Mouse (Mus musculus) forelimb bud, embryonic 11.5 days (tissue): ENCODE data around the gene Qtrt2.
A peak's percentile ranks its signal among the peaks of the same experiment; 100 is the strongest.

ENCODE experiments used
- DNase-seq: peaks from one replicate; pipeline ENCODE4 v3.0.0-alpha.2; 2012; ENCODE audit warnings: low read depth, low spot score

The Qtrt2 gene

DNA sequence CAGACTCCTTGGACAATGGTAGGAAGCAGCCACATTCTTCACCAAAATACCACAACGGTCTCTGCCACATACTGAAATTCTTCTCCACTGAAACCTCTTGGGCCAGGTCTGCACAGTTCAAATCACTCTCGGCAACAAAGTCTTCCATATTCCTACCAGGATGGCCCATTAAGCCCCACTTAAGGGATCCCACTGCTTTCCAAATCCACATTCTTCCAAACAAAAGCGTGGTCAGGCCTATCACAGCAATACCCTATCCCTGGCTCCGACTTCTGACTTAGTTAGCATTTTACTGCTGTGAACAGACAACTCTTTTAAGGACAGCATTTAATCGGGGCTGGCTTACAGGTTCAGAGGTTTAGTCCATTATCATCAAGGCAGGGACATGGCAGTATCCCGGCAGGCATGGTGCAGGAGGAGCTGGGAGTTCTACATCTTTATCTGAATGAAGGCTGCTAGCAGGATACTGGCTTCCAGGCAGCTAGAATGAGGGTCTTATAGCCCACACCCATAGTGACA lies at the start of gene Qtrt2:
Gene Qtrt2 (minus strand): TSS at position 469 of the 519 bp plus-strand sequence.
- no peak for DNase-seq

DNA sequence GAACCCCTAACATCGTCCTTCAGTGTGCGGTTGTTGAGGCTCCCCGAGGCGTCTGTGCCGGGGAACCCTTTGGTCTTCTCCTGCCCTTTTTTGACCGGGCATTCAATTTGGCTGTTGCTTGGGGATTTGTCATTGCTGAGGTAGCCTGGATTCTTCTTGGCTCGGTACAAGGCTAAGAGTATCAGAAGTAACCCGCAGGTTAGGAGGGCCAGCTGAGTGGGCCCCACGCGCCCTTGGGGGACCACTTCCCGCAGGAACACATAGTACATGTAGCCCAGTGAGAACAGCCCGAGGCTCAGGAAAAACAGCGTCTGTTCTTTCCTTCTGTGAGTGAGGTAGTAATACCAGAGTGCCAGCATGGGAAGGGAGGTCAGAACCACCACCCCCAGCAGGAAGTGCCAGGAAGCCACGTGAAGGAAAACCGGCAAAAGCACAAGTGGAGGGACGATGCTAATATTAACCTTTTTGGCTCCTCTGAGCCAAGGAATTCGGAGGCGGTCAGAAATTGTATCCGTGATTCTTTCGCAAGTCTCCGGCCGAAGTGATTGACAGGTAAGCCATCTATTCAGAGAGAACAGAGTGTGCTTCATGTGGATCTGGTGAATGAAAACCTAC lies 47.1 kb upstream of the Qtrt2 start:
- no peak for DNase-seq

DNA sequence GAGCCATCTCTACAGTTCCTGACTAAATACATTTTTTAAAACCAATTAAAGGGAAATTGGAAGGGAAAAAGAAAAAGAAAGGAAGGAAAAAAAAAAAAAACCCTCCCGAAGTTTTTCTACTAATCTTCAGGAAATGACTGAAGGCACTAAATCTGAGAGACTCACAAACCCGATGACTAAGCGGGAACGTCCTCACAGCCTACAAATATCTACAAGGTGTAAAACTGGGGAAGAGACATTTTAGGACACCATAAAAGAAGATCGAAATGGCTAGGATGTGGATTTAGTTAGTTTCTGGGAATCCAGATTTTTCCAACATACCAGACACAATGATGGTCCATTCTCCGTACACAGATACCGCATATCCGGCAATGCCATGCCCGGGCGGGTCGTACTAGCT lies 46.5 kb upstream of the Qtrt2 start:
- DNase-seq = no peak

DNA sequence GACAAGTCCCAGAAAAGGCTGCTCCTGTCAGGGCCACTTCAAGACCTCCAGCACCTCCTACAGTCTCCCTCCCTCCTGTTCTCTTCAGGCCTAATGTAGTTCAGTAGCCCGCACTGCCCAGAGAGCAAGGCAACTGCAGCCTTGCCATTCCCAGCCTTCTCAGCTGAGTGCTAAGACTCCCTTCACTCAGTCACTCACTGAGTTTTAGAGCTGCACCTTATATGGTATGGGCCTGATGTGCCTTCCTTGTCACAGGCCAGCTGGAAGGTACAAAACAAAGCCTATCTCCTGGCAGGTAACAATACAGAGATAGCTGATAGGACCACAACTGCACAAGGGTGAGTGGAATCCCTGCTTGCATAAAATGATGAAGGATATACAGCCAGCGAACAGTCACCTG lies 45.8 kb upstream of the Qtrt2 start:
- DNase-seq = no peak

DNA sequence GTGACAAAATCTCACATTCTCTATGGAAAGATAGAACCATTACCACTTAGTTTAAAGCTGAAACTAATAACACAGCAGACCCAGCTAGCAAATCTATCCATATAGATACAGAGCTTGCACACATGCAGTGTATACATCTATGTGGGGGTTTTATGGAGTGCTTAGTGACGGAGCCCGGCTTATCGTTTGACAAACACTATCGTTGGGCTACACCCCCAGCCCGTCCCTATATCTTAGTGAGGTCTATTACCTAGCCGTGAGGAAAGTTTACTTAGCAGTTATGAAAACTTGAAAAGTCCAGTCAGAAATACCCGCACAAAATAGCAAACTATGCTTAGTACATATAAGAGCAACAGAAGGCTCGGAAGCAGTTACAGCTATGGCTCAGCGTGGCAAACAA lies 45.1 kb upstream of the Qtrt2 start:
- DNase-seq = no peak

DNA sequence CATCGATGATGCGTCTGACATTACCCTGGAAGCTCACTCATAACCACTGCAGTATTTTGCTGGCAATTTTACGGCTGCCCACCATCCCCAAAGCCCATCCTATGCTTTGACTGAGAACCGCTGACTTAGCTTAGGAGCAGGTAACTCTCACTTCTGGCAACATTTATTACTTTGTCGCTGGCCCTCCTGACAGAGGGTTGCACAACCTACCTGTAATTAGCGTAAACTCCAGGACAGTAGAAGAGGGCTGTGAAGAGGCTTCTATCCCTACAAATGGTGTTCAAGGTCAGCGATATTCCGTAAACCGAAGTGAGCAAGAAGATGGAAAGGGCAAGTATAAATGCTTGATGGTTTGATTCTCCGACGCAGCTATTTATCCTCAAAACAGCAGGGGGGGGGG lies 44.6 kb upstream of the Qtrt2 start:
- DNase-seq = no peak

DNA sequence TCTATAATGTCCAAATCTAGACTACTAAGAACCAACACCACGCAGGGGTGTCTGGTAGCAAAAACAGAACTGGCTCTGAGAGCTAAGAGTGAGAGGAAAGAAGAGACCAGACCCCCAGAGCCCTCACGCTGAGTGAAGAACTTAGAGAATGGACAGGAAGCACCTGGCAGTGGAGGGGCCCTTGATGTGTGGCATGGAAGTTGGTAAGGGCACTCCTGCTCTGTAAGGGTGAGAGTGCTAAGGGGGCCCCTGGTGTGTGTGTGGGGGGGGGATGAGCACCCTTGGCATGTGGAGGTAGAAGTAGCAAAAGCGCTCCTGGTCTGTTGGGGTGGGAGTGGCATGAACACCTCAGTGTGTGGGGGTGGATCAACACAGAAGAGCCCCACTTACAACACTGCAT lies 43.8 kb upstream of the Qtrt2 start:
- no peak for DNase-seq

DNA sequence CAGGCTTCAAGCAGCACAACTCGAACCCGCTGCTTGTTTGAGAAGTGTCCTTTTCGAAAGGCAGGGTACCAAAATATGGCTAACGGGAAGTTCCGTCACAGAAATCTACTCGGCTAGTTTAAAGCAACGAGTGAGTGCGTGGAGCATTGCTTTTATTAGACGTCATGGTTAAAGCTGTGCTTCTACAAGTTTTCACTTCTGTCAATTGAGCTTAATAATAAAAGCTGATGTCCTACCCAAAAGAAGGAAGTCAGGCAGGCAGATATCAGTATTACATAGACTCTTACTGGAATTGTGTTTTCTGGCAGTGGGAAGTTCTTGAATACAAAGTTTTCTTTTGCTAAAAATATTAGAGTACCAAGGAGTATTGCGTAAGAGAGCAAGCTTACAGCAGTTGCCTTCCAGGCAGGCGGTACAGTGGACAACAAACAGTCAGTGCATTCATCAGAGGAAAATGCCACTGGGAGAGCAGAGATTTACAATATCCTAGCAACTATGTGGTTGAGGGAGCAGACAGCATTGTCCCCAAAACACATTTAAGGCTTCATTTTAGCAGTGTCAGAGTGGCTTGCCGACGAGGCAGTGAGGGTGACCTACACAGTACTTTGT lies 39.3 kb upstream of the Qtrt2 start:
- no peak for DNase-seq

DNA sequence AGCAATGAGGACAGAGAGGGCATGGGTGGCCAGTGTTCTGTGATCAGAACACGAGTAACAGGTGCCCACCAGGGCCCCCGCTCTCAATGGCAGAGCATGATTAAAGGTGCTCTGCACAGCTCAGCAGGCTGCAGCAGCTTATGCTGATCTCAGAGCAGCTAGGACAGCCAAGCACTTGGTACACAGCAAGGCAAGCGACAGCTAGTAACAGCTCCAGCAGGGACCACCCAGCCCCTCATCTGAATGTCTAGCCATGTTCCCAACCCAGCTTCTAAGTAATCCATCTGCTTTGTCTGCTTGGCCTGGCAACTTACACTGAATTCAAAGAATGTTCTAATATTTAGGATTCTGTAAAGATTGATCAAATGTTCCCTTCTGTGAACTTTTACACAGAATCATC lies 37.2 kb upstream of the Qtrt2 start:
- no peak for DNase-seq

DNA sequence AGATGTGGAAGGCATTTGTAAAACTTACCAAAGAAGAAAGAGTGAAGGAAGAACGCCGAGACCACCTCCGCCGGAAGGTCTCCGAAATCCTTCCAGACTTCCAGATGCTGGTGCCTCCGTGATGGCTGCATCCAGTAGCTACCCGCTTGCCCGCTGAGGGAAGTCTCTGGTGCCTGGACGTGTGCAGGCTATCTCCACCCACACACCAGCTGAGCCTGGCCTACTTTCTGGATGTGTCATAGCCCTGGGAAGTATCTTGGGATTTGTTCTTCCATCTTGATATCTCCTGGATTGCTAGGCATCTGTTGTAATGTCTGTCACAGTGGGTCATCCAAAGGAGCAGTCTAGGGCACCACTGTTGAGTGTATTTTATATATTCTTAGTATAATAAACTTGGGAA lies 36.7 kb upstream of the Qtrt2 start:
- no peak for DNase-seq

DNA sequence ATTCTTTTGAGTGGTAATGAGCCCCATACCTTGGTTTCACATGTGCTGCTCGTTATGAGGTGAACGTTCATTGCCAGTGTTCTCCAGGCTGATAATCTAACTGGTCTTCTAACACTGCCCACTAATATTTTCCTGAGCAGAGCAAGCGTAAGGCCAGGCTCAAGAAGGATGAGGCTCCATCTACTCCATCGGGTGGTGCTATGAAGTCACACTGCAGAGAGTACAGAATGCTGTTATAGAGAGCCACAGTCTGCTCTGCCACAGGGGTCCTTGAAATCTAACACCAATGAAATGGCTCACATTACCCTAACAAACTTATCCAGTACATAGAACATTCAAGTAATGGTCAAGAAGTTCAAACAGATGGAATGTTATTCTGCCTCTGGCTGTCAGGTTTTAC lies 31.4 kb upstream of the Qtrt2 start:
- no peak for DNase-seq

DNA sequence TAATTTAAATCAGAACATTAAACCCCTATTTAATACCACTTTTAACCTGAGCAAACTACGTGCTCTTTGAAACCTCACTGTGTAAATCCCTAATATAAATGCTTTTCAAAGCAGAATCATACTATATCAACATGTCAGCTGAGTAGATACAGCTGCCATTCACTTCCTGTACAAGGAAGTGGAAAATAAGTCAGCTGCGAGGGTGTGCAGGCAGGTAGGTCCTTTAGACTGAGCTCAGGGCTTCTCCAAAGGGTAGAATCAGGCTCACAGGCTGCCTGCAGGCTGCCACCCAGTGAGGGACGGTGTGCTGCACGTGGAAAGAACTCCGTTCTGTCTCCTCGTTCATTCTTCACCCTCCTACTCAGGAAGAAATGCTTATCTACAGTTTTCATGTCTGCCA lies 28.3 kb upstream of the Qtrt2 start:
- no peak for DNase-seq

DNA sequence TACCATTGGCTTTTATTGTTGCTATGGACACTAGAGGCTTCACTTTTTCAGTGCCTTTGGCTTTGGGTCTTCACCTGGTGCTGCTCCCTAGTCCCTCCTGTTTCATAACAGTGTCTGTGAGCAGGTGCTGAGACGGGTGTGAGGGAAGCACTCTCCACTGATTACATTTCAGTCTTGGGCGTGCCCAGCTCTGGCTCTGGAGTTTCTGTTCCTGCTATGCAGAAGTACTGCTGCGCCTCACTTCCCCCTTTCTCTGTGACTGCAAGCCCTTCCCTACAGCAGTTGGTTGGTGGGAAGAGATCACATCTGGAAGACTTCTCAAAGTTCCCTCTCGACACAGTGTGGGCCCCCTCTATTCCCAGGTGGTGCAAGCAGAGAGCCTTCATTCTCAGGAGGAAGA lies 25.0 kb upstream of the Qtrt2 start:
- DNase-seq = no peak

DNA sequence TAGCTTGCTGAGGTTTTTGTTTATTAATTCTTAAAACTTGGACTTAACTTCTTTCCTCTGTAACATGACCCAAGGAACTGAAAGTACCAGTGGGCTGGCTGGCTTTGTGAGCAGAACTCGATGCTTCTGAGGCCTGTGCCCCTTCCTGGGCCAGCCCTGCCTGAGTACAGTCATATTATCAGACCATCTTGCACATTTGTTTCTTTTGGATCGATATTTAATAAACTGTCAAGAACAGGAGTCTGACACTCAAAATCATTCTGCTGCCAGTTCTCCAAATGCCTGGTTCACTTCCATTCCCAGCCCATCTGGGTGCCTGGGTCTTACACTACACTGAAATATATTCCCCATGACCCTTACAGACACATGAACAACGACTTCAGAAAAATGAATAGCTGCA lies 19.3 kb upstream of the Qtrt2 start:
- no peak for DNase-seq

DNA sequence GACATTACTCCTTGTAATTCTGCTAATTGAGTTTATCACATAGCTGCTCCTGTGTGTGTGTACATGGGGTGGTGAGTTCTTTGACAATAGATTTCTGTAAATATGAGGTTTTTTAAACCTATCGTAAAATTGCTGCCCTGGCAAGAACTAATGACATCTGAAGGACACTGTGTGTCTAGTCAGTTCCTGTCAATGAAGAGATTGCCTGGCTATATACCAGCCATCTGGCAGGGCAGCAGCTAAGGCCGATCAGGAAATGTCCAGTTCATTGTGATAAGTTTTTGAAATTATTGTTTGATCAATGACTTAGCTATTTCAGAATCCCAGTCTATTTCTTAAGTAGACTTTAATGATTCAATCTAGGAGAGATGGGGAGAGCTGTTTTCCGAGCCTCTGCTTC lies 18.7 kb upstream of the Qtrt2 start:
- no peak for DNase-seq

DNA sequence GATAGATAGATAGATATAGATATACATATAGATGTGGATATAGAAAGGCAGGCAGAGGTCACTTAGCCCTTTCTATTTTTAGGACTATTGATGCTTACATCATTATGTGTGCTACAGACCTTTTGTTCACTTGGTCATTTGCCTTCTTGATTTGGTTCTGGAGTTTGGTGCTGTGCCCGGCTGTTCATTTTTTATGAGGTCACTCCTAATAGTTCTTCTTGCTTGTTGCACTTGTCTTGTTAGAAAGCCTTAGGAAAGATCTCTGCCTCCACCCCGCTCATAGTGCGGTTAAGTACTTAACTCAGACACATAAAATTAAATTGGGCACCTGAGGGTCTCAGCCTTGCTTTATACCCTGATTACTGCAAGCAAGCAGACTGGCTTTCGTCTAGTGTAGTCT lies 14.2 kb upstream of the Qtrt2 start:
- peak; percentile 45 for DNase-seq

DNA sequence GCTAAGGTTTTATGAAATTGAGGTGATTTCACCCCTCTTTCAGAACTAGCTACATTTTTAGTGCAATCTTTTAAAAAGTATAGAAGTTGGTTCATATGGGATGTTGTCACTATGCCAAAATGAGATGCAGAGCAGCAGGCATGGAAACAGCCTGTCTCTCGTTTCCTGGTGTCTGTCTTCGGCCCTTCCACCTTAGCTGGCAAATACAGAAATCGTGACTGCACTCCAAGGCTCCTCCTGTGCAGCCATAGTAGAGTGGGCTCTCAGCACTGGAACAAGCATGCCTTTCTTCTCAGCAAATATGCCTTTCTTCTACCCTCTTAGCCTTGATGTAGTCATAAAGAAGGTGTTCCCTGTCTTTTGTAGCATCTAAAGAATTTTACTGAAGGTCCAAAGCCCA lies 9.3 kb upstream of the Qtrt2 start:
- DNase-seq = no peak

DNA sequence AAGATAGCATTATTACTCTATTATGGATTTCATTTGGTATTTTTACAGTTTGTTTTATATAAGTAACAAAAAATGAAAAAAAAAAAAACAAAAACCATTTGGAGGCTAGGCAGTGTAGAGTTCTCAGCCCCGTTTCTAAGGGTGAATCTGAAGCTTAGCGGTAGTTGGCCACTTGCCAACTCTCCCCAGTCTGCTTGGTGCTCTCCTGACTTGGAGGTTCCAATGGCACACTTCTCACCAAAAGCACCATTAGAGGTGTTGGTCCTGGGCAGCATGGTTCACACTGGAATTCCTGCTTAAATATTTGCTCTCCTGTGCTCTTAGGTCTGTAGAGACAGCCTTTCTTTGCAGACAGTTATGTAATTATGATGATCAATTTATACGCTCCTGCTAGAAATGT lies 8.8 kb upstream of the Qtrt2 start:
- DNase-seq = peak; percentile 9

DNA sequence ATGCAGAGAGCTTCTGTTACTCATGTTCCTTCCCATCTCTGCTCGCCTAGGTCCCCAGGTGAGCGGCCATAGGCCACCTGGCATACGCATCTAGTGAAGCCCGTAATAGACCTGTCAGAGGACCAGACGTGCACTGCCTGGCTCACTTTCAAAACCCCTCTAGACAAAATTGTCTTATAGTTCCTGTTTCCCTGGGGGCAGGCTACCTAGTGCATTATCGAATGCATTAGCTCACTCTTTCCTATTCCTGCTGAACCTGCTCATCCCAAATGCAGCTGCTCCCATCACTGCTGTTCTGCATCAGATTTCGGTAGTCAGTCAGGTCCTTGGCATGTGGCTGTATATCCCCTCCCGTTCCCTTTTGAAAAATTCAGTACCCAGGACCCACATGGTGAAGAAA lies 8.2 kb upstream of the Qtrt2 start:
- no peak for DNase-seq

DNA sequence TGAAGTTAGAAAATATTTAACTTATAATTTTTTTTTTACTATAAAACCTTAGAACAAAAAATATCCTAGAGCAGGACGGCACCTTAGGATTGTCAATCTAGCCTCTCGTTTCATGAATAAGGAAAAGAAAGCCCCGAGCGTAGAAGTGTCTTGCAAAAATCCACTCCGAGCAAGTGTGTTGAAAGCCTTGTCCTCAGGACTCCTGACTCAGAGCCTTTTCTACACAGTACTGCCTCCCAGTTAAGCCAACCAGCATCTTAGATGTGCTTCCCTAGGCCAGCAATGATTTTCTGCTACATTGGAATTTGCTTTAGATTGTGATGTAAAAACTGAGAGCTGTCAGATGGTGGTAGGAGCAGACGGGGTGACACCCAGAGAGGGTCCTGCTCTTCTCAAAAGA lies 6.4 kb upstream of the Qtrt2 start:
- no peak for DNase-seq

DNA sequence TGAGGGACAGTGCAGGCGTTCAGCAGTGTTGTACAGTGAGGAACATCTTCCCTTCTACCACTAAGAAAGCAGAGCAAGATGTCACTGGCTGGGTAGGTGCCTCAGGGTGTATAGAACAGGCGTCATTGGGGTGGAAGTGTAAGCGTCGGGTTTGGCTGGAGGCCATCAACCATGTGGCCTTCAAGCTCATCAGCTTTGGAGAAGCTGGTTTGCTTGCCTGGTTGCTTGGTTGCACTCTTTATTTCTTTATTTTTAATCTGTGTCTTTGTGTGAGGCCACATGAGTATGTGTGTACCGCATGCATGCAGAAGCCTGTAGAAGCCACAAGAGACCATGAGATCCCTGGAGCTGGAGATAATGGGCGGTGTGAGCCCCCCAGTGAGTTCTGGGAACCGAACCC lies 5.7 kb upstream of the Qtrt2 start:
- no peak for DNase-seq

DNA sequence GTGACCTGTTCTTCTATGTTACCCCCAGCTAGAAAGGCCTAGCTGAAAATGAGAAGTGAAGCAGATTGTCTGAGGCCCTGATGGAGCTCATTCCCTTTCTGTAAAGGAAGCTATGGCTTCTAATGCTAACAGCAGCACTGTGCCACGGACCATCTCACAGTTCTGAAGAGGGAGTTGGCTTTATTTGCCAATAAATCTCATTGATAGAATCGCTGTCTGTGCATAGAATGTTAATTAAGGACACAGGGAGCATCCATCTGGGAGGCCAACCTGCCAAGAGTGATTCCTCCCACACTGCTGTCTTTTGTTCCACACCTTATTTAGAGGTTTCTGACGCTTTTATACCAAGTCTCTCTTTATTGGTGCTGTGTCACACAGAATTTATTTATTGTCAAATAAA lies 4.9 kb upstream of the Qtrt2 start:
- DNase-seq = no peak

DNA sequence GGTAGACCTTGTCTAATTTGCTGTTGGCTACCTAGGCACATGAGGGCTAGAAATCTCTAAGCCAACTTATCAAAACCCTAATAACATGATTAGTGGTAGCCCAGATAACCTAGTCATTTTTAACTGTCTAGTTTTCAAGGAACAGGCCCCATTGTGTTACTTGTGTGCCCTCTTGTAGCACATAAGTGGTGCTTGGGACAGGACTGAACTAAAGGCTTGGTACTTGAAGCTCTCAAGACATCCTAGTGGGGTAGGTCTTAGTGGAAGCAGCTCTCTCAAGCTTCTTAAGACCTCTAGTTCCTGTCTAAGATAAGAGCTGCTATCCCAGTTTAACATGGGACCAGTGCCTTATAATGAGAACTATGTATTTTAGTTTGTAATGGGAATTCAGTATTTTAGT lies 4.0 kb upstream of the Qtrt2 start:
- DNase-seq = no peak

DNA sequence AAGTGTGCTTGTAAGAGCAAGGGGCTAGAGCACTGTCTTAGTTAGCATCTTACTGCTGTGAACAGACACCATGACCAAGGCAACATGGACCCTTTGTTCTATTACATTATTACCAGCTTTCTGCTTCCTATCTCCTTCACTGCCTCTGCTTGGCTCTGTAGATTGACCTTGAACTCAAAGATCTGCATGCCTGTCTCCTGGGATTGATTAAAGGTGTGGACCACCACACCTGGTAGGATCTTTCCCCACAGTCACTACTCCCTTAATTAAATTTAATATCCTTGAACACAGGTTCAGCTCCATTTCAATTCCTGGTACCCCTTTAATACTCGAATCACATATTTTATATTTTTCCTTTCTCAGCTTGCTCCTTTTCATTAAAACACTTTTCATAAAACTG lies 763 bp downstream of the Qtrt2 start:
- DNase-seq = no peak
